Mouse (Mus musculus) retina, adult 2 months (tissue): Measurements from ENCODE around the gene Rps3a1.
"Not testable (repeated sequence)": the region's sequence is repeated elsewhere in the genome, so short reads cannot be mapped to it uniquely, and the experiment has no call there.

Experiments used
- DNase-seq: peaks from one replicate; pipeline ENCODE4 v3.0.0-alpha.2; 2012; ENCODE audit warnings: low read depth, low spot score

The Rps3a1 gene

DNA sequence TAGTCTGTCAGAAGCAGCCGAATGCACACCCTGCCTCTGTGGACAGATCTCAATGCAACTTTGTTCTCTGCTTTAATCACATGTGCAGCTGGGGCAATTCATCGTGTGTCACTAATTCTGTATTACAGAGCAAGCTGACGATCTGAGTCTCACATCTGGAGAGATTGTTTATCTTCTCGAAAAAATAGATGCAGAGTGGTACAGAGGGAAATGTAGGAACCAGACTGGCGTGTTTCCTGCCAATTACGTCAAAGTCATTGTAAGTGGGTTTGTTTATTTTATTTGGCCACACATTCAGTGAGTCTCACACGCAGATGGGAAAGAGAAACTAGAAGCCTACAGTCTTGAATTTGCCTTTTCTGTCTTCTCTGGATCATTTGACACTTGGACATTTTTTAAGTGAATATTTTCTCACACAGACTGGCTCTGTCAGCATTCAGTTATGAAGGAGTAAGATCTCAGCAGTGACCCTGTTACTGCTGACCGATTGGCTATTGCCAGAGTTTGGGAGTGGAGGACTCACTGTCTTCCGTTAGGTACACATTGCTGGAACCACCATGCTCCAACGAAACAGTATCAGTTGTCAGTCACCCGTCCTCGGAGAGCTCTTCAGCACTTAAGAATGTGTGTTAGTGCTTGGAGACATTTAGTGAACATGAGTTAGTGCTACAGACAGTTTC, 27.7 kb downstream of the Rps3a1 start:
- no peak for DNase-seq

DNA sequence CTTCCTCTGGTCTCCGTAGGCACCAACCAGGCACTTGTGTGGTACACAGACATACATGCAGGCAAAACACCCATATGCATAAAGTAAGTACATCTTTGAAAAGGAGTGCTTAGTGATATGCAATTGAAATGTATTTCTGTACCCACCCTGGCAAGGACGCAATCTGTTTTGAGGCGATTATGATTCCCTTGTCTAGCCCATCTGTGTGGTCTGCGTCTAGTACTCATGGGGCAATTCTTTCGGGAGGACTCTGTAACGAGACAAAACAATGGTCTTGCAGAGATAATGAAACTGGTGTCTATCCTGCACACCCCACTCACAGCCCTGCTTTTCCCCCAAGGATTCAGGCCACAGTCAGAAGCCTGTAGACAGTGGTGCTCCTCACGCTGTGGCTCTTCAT, 29.7 kb downstream of the Rps3a1 start:
- DNase-seq, result no peak

DNA sequence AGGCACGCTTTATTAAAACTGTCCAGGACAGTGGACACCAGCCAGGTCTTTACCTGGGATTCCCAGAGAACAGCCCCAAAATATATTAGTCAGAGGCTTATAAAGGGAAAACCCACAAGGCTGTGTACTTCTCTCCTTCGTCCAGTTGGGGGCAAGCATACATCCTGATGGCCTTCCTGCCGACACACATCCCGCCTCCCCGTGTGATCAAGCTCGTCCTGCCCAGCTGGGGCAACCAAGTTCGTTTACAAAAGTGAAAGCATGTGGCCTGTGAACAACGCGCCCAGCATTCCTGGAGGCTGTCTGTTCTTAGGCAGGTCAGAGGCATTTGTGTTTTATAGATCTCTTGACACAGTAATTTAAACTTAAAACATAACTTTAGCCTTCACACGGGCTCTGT, 32.4 kb downstream of the Rps3a1 start:
- DNase-seq, result no peak

DNA sequence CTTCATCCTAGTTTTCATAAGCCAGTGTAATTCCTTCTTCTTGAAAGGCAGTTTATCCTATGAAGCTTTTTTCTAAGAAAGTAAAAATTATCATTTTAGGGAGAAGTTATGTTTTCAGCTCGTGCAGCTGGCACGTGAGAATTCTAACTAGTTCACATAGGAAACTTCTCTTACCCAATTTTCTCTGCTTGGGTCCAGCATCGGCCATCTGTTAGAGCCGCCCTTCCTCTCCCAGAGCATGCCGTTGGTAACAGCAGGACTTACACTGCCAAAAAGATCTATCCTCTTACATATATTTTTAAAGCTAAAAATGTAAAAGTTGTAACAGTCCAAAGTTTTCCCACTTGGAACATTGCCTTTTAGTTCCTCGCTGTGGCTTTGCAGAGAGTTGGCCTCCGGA, 33.4 kb downstream of the Rps3a1 start:
- no peak for DNase-seq

DNA sequence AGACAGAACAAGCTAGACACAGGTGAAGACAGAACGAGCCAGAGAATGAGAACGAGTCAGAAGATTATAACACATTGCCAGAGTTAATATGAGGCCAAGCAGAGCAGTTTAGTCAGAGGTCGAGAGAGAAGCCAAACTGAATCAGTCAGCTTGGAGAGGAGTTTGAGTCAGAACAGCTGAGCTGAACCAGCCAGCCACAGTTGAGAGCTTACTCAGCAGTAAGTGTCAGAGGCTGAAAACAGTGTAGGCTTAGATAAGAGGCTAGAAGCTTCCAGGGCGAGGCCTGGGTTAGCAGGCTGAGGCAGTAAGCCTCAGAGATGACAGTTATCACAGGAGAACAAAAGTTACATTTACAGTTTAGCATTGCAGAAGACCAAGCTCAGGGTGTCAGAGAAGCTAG, 33.9 kb downstream of the Rps3a1 start:
- no peak for DNase-seq

DNA sequence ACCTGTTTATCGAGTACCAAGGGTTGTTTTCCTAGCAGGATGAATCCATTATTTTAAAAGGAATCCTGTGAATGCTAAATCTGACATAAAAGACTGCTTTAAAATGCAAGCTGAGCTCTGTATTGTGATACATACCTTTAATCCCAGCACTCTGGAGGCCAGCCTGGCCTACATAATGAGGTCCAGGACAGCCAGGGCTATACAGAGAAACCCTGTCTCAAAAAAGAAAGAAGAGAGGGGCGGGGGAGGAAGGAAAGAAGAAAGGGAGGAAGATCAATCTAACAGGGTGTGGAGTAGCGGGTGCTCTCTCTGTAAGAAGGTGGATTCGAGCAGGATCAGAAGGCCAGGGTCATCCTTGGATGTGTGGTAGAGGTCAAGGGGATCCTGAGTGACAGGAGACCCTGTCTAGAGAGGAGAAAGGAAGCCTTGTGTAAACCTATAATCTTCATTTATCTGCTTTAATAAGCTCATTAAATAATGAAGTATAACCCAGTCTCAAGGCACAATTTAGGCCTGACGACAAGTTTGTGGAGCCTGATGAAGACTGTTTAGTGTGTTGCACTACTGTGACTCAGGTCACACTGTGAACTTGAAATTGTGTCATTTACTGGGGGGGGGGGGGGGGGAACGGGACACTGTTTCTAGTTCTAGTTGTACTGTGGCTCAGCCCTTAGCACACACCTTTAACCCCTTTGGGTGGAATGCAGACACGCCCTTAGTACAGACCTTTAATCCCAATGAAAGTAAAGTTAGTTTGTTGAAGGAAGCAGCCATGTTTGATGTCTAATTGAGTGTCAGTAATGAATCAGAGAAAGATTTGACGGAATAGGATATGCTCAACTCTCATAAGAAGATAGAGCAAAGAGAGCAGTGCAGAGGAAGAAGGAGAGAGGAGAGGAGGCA, 34.6 kb downstream of the Rps3a1 start:
- no peak for DNase-seq

DNA sequence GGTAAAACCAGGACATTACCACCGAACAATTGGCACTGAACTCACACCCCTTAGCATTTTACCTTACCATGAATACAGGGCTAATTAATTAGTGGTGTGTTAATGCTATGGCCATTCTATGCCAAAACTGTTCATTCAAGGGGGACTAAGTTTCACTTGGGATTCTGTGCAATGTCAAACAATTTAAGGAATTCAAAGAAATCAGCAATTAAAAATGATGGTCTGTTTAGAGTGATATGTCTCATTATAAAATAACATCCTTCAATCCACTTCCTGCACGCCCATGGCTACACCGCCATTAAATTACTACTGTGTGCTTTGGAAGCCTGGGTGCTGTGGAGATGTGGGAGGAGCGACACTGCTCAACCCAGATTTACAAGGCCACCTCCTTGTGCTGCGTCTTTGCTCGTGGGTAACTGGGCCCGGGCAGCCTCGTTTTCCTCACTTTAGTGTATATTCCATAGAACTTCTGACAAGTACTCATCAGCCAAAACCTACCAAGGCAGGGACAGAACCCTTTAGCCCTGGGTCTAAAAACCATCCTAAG, 36.3 kb downstream of the Rps3a1 start:
- no peak for DNase-seq

DNA sequence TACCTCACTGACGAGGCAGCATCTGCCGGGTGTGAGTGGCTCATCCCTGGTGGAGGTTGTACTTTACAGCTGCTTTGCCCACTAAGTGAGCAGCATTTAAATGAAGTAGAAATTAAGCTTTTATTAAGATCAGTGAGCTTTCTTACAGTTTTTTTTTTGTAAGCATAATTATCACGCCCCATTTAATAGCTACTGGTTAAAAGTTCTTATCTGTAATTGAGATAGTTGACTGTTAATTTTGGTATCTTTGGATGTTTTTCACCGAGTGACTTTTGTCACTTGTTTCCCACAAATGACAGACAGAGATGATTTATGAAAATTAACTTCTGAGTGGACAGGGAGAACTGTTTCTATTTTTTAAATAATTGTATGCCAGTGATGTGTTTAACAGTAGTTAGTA, 37.6 kb downstream of the Rps3a1 start:
- DNase-seq, result no peak

DNA sequence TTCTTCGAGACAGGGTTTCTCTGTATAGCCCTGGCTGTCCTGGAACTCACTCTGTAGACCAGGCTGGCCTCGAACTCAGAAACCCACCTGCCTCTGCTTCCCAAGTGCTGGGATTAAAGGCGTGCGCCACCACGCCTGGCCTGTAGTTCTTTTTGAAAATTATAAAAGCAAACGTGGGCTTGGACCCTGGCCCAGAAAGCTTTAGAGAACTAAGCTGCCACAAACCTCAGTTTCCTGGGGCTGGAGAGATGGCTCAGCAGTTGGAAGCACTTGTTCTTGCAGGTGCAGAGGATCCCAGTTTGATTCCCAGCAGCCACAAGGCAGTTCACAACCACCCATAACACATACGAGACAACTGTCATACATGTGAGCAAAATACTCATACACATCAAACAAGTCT, 38.1 kb downstream of the Rps3a1 start:
- not testable (repeated sequence) for DNase-seq

DNA sequence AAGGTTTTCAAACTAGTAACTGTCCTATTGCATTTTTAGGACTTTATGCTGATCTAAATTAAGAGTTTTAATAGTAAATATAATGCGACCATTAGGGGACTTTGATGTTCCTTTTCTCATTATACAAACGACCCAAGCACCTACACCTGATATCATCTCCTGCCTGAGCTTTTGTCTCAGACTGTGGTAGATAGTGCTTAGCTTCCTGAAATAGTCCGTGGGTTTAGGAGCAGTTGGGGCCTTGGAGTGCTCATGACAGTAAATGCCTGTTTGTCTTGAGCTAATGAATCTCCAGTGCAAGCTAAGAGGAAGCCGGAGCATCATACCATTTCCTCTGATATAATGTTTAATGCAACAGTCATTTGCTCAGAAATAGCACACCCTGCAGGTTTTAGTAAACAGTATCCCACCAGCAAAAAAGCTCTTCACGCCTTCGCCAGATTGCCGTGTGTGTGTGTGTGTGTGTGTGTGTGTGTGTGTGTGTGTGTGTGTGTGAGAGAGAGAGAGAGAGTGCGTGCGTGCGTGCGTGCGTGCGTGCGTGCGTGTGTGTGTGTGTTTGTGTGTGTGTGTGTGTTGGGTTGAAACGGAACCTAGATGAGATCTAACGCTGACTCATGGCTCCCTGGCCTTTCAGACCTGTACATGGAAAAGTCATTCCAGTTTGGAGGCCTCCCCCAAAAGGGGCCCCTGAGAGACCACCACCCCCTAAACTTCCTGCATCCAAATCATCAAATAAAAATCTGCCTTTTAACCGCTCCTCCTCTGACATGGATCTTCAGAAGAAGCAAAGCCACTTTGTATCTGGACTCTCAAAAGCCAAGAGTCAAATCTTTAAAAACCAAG, 38.8 kb downstream of the Rps3a1 start:
- no peak for DNase-seq

DNA sequence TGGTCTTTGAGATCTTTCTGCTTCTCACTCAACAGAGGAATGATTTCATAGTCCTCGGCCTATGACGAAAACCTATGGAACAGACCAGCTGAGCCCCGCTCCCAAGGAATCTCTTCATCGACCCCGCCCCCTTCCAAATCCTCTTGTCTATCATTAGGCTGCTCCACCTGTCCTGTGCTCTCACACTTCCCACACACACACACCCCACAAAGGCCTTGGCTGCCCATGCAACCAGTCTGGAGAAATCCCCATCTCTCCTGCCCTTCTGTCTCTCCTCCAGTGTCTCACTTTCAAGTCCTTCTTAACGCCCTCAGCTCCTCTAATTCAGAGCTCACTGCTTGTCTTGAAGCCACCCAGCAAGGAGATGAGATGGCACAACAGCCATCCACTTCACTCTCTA, 40.5 kb downstream of the Rps3a1 start:
- DNase-seq, result no peak

DNA sequence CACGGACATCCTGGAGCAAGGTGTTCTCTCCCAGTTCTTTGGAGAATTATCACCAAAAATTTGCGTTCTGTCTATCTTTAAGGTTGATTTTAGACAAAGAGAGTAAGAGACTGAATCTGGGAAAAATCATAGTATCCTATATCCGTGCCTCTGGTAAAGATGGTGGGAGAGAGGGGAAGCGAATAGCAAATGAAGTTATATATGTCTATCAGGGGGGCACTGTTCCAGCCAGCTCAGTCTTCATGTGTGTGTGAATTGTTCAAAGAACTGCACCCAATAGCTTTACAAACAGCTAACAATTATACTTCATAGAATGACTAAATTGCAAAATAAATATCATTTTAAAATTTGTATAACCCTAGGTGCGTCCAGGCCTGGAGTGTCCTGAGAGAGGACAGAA, 48.6 kb downstream of the Rps3a1 start:
- no peak for DNase-seq

DNA sequence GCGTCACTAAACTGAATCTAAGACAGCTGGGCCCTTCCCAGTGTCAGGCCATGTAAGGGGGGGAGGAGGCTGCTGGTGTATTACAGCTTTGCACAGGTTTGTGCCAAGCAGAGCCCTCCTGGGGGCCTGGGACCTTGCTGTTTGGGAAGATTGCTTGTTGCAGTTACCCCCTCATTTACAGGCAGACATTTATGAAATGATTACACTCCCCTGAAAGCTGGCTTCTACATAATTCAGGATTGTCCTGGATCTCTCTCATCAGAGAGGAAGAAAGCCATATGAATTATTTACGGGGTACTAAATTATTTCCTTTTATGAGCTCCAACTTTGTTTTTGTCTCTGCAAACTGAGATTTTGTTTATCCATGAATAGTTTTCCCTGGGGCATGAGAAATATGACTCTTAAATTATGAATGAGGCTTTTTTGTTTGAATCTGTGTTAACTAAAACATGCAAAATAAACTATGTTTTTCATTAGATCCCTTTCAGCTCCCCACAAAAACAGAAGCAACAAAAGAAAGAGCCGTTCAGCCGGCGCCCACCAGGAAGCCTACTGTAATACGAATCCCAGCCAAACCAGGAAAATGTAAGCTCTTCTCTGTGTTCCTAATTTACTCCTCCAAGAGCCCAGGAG, 49.2 kb downstream of the Rps3a1 start:
- DNase-seq, result no peak
